Mouse (Mus musculus) lung, adult 2 months (tissue): Measurements from ENCODE around the gene Gm9747.

ENCODE experiments used
- CTCF ChIP-seq: fragments of 200-500 bp; IDR thresholded peaks from 2 replicates; pipeline ENCODE4 v1.5.1; 2011; ENCODE audit warnings: mild to moderate bottlenecking, low read length, control low read depth; ENCODE audit not compliant: insufficient read depth
- POLR2A ChIP-seq: fragments of 200-500 bp; IDR thresholded peaks from 2 replicates; pipeline ENCODE4 v1.6.1; 2011; ENCODE audit warnings: low read depth, mild to moderate bottlenecking, control low read depth, low read length, borderline replicate concordance; ENCODE audit errors: extremely low read depth

DNA sequence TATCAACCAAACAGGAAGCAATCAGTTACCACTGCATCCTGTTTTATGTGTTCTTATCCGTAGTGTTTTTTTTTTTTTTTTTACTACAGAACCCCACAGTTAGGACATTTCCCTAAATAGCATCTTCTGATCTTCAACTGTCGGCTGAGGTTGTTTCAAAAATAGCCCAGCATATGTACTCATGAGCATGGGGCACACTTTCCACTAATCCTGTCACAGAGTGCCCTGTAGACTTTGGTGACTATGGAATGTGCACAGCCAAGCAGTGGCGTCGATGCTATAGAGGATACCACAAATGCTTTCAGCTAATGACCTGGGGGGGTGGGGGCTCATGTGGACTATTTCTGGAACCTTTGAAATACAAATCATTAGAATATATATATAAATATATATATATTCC is 34.6 kb downstream of the Gm9747 start:
- TF ChIP-seq CTCF (no peak), POLR2A (no peak)
